Mouse (Mus musculus) embryonic fibroblast, embryonic 13.5 days (primary cell): ENCODE data around the gene Fam104a. TPM values are rescaled to one million over a fixed set of nuclear protein-coding genes. Genes with fewer than 3 reads are reported as not detected.
"Not testable (repeated sequence)": the region's sequence is repeated elsewhere in the genome, so short reads cannot be mapped to it uniquely, and the experiment has no call there.

ENCODE experiments used
- H3K27ac ChIP-seq: 2 replicates; pipeline ENCODE4 v1.5.1; 2012; ENCODE audit warnings: low read length, control low read depth, inconsistent platforms; ENCODE audit not compliant: insufficient read depth
- H3K4me1 ChIP-seq: 2 replicates; pipeline ENCODE4 v1.6.1; 2011; ENCODE audit warnings: low read length; ENCODE audit not compliant: control insufficient read depth, insufficient read depth
- H3K4me3 ChIP-seq: 2 replicates; pipeline ENCODE4 v1.5.1; 2011; ENCODE audit warnings: mild to moderate bottlenecking, control low read depth, low read length; ENCODE audit not compliant: insufficient read depth
- CTCF ChIP-seq: IDR thresholded peaks from 2 replicates; pipeline ENCODE4 v1.5.1; 2011; ENCODE audit warnings: mild to moderate bottlenecking, control low read depth, low read length, moderate library complexity, borderline replicate concordance; ENCODE audit not compliant: insufficient read depth
- POLR2A ChIP-seq: IDR thresholded peaks from 2 replicates; pipeline ENCODE4 v1.6.1; 2011; ENCODE audit warnings: low read depth, mild to moderate bottlenecking, control low read depth, low read length, moderate library complexity
- polyA plus RNA-seq: library from polyadenylated mRNA; stranded (reverse); fragments of >200 nt; gene quantifications from 2 replicates; pipeline ENCODE4 v1.2.4, GENCODE M21; 2011; ENCODE audit warnings: low read depth; ENCODE audit not compliant: missing spikeins, insufficient read length

Gene Fam104a
- polyA plus RNA-seq, 1 experiment: 26.0 TPM

- H3K27ac ChIP-seq: no peak overlapping the region
- H3K4me3 ChIP-seq: no peak overlapping the region
- TF ChIP-seq POLR2A: no peak
- TF ChIP-seq CTCF: no peak
- no peaks in the 10 kb centered on the region for H3K4me1 ChIP-seq
These were observed 15.1 kb downstream of the Fam104a start for GRCm38 (mm10) chr11:113668857-113669256.

GRCm38 (mm10) chr11:113667704-113668103 is 16.3 kb downstream of the Fam104a start:
- H3K4me1 ChIP-seq: no peaks in the 10 kb centered on the region
- no peak overlapping the region for H3K4me3 ChIP-seq
- TF ChIP-seq CTCF (no peak), POLR2A (no peak)
- H3K27ac ChIP-seq: no peak overlapping the region

- TF ChIP-seq CTCF (no peak), POLR2A (no peak)
- no peak overlapping the region for H3K4me3 ChIP-seq
- no peak overlapping the region for H3K27ac ChIP-seq
- H3K4me1 ChIP-seq: no peaks in the 10 kb centered on the region
These were observed 16.8 kb downstream of the Fam104a start for GRCm38 (mm10) chr11:113667122-113667521.

- no peak overlapping the region for H3K27ac ChIP-seq
- H3K4me1 ChIP-seq: no peaks in the 10 kb centered on the region
- TF ChIP-seq POLR2A (no peak), CTCF (no peak)
- no peak overlapping the region for H3K4me3 ChIP-seq
These were observed 17.3 kb downstream of the Fam104a start for GRCm38 (mm10) chr11:113666648-113667047.

GRCm38 (mm10) chr11:113666205-113666604 is 17.8 kb downstream of the Fam104a start:
- Histone ChIP-seq H3K4me1 (no peaks in the 10 kb centered on the region), H3K4me3 (no peak overlapping the region), H3K27ac (no peak overlapping the region)
- TF ChIP-seq POLR2A (no peak), CTCF (no peak)

GRCm38 (mm10) chr11:113664279-113664678 is 19.7 kb downstream of the Fam104a start:
- no peak for TF ChIP-seq CTCF
- TF ChIP-seq POLR2A: no peak
- Histone ChIP-seq H3K4me3 (no peak overlapping the region), H3K27ac (no peak overlapping the region), H3K4me1 (no peaks in the 10 kb centered on the region)

- no peaks in the 10 kb centered on the region for H3K4me1 ChIP-seq
- TF ChIP-seq POLR2A: no peak
- no peak for TF ChIP-seq CTCF
- no peak overlapping the region for H3K27ac ChIP-seq
- no peak overlapping the region for H3K4me3 ChIP-seq
These were observed 22.1 kb downstream of the Fam104a start for GRCm38 (mm10) chr11:113661835-113662351.

- Histone ChIP-seq H3K27ac (no peak overlapping the region), H3K4me3 (no peak overlapping the region), H3K4me1 (no peaks in the 10 kb centered on the region)
- TF ChIP-seq CTCF (no peak), POLR2A (no peak)
These were observed 23.0 kb downstream of the Fam104a start for GRCm38 (mm10) chr11:113660940-113661339.

- not testable (repeated sequence) for H3K4me1 ChIP-seq, H3K4me3 ChIP-seq, H3K27ac ChIP-seq
These were observed 23.7 kb downstream of the Fam104a start for GRCm38 (mm10) chr11:113660213-113660612.

GRCm38 (mm10) chr11:113658763-113659162 is 25.2 kb downstream of the Fam104a start:
- no peak for TF ChIP-seq POLR2A
- no peak for TF ChIP-seq CTCF
- Histone ChIP-seq H3K27ac (no peak overlapping the region), H3K4me3 (no peak overlapping the region), H3K4me1 (peaks cover 14% of the 10 kb centered on the region)

- no peak overlapping the region for H3K4me3 ChIP-seq
- H3K4me1 ChIP-seq: peaks cover 15% of the 10 kb centered on the region
- H3K27ac ChIP-seq: no peak overlapping the region
- TF ChIP-seq CTCF (no peak), POLR2A (no peak)
These were observed 25.6 kb downstream of the Fam104a start for GRCm38 (mm10) chr11:113658319-113658718.
